Mouse (Mus musculus): Measurements from ENCODE around the gene Rhobtb3.

Rhobtb3 gene

DNA sequence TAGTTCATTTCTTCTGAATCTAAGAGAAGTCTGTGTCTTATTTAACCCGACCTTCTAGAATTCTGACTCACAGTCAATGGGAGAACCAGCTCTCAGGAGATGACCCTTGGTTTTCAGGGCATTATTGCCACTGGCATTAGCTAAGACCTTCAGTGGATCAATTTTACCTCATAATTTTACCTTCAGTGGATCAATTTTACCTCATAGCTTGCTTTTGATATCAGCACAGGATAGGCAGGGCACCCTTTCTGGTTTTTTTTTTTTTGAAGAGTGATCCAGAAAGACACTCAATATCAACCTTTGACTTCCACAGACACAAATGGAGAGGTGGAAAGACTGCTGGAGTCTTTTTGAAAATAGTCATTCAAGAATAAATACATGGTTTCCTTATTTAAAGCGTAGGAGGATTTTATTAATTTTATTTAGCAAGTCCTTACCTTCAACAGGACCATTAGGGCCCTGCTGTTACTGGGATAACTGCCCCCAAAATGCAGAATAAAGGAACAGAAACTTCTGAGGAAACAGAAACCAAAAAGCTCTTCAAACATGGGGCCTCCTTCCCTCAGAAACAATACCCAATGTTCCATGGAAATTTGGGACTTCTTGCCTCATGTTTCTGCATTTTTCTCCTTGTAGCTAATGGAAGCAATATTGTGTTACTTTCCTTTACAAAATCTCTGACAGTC is 98.7 kb downstream of the Rhobtb3 start:
- no peak for DNase-seq

DNA sequence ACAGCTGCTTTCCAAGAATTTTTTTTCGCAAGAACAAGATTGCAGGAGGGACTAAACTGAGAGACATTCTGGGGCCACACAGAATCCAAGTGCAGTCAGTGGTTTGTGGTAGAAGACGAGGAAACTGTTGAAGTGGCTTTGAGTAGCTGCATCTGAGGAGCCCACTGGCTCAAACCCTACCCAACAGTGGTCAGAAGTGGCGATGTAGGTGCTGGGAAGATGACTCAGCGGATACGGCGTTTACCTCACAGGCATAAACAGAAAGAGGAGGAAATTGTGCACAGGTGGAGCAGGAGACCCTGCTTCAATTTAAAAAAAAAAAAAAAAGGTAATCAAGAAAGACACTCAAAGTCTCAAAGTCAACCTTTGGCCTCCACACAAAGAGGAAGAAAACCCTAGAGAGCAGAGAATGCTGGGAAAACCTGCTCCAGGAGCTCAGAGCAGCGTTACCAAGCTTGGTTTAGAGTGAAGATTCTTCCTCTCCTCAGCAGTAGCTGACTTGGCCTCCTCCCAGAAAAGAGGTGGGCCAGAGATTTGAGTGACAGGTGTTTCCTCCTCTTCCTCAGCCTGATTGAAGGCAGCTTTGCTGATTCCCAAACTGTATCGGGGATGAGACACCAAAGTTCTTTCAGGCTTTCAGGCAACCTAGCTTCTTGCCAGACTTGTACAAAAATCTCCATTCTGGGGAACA is 99.6 kb downstream of the Rhobtb3 start:
- peak; percentile 75 for DNase-seq

- DNase-seq, result peak; percentile 74
Measured at GRCm38 (mm10) chr13:75843331-75843730, 100.4 kb downstream of the Rhobtb3 start.

GRCm38 (mm10) chr13:75841950-75842349 is 101.8 kb downstream of the Rhobtb3 start:
- peak; percentile 41 for DNase-seq

- DNase-seq, result peak; percentile 89
Measured at GRCm38 (mm10) chr13:75840752-75841285, 102.9 kb downstream of the Rhobtb3 start.

- DNase-seq, result peak; percentile 99
Measured at GRCm38 (mm10) chr13:75839719-75840481, 103.8 kb downstream of the Rhobtb3 start, which contains the start of gene Glrx. Glrx (plus strand) TSS chr13:75839868.

GRCm38 (mm10) chr13:75838506-75838905 is 105.2 kb downstream of the Rhobtb3 start:
- no peak for DNase-seq

GRCm38 (mm10) chr13:75835461-75835860 is 108.3 kb downstream of the Rhobtb3 start:
- peak; percentile 41 for DNase-seq

GRCm38 (mm10) chr13:75833499-75833898 is 110.2 kb downstream of the Rhobtb3 start:
- peak; percentile 33 for DNase-seq

DNA sequence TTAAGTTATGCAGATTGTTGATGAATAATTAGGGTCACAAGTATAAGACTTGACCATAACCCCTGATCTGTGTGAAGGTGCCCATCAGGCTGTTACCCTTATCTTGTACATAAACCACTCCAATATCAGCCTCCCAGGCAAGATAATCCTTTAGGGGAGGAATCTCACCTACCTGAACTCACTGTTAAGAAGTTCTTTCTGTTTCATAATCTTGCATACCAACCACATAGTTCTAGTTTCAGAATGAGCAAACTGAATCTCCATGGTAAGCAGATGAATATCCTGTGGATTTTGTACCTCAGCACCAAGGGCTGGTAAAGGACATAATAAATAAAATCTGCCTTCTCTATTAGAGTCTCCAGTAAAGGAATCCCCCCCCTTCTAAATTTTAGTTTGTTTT is 111.0 kb downstream of the Rhobtb3 start:
- DNase-seq, result peak; percentile 28

DNA sequence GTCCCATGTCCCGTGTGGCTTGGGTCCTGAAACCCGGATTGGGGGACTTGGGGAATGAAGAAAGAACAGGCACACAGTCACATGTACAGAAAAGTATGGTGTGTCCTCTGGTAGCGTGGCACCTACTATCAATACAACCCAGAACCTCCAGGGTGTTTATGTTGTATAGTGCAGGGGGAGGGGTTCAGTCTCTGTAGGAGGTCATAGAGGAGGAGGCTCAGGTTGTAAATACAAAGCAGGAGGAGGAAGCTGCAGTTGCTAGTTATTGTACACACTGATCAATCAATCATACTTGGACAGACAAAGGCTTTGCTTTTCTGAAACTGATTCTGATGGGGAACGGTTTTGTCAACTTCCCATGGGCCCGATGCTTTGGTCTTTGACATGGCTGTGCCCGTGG is 112.0 kb downstream of the Rhobtb3 start:
- peak; percentile 78 for DNase-seq

DNA sequence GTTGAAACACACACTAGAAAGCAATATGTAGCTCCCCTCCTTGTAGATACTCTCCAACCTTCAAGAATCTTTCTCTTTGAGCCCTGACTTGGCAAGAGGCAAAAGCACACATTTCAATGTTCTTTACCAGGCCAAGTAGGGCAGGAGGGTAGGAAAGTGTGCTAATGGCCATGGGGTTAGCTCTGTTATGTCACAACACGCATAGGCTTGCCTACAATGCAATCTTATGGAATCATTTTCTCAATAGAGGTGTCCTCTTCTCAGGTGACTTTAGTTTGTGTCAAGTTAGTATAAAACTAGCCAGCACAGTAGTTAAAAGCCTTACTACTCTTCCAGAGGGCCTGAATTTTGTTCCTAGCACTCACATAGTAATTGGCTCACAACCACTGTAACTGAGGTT is 113.0 kb downstream of the Rhobtb3 start:
- peak; percentile 39 for DNase-seq

DNA sequence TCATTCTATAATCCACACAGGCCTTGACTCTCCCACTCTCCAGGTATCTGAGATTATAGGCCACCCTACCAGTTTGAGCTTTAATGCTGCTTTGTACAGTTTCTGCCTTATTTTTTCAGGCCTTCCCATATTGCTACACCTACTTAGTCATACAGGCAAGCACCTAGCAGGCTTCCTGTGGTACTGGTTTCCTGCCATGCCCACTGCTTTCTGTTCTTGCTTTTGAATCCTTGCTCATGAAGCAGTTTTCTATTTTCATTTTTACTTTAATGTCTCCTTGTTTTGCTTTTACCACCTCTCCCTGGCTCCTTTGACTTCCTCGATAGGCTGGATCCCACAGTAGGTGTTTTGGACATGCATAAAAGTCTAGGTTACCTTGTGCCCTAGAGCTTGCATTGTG is 118.3 kb downstream of the Rhobtb3 start:
- DNase-seq, result peak; percentile 4

- DNase-seq, result peak; percentile 79
Measured at GRCm38 (mm10) chr13:75824611-75825319, 119.0 kb downstream of the Rhobtb3 start.

DNA sequence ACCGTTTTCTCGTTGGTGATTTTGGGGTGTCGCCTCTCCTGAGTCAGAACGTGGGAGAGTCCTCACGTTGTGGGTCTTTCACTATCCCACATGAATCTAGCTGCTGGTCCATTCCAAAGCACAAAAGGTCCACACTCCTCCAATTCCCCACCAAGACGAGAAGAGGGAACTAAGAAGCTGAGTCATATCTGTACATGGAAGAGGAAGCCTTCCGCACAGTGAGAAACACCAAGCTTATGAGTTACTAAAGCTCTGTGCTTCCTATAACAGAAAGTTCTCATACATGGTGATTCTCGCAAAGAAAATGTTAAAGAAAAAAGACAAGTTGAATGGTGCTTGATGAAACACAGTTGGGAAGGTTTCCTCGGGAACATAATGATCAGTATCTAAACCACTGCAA is 120.5 kb downstream of the Rhobtb3 start:
- peak; percentile 77 for DNase-seq

- DNase-seq, result peak; percentile 57
Measured at GRCm38 (mm10) chr13:75822366-75822765, 121.4 kb downstream of the Rhobtb3 start.

- peak; percentile 6 for DNase-seq
Measured at GRCm38 (mm10) chr13:75819898-75820297, 123.8 kb downstream of the Rhobtb3 start.
